Mouse (Mus musculus): ENCODE measurements around the gene Casz1.

- no peak for TF ChIP-seq CTCF (IDR thresholded peaks at IDR 0.05; ENCODE audit: low read depth, low read length)
- TF ChIP-seq POLR2A (IDR thresholded peaks at IDR 0.05; ENCODE audit: borderline replicate concordance, low read depth, low read length), result no peak
Observed at GRCm38 (mm10) chr4:148833245-148833990, 29.2 kb downstream of the Casz1 start.
